Mouse (Mus musculus) telencephalon, adult 2 months (tissue): ENCODE measurements around the gene Sdk2.
A peak's percentile ranks its signal among the peaks of the same experiment; 100 is the strongest.

Experiments used
- DNase-seq: peaks from one replicate; pipeline ENCODE4 v3.0.0-alpha.2; 2011; ENCODE audit warnings: low read depth, low spot score

Sdk2 gene

DNA sequence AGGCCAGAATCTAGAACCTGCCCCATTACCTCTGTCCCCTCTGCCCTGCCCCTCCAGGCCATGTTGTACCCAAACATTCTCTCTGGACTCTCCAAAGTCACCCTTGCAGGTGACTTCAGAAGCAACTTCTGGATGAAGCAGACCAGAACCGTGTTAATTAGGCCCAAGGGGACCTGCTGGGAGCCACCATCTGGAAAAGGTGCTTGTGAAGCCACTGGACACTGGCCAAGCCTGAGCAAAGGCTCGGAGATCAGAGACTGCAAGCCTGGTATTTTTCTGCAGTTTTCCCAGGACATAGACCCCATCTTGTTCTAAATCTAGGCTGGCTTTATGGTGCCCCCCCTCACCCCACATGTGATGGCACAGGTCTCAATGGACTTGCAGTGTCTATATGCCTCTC is 138.0 kb downstream of the Sdk2 start:
- no peak for DNase-seq

DNA sequence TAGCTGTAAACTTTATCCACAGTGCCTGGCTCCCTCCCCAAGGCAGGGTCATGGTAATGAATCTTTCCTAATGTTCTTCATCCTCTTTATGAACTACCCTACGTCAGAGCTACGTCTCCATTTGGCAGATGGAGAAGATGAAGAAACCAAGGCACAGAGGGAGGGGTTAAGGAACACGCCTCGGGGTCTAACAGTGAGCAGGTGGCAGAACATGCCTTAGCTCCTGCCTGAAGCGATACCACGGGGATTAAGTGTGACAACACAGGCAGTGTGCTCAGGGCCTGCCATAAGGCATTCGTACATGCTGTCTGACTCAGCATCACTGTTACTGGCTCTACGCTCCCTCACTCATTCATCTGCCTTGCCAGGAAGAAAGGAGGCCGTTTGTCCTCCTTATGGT is 138.6 kb downstream of the Sdk2 start:
- DNase-seq: peak; percentile 60

GRCm38 (mm10) chr11:113927826-113928225 is 139.0 kb downstream of the Sdk2 start:
- no peak for DNase-seq

- peak; percentile 96 for DNase-seq
Observed at GRCm38 (mm10) chr11:113927231-113927630, 139.6 kb downstream of the Sdk2 start.

DNA sequence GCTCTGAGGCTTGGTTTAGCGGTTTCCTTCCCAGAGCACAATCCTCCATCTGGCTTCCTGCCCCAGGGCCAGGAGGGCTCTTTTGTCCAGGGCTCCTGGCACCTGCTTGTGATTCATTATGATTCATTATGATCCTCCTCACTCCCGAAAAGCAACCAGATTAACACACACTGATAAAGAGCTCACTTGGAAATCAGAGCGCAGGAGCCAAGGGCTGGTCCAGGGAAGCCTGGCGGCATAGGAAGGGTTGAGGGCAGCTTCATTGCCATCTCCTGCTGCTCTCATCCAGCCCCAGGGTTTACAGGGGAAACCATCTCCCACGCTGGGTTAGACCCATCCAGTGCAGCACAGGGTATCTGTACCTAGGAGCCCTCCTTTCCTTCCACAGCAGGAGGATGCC is 143.7 kb downstream of the Sdk2 start:
- no peak for DNase-seq

DNA sequence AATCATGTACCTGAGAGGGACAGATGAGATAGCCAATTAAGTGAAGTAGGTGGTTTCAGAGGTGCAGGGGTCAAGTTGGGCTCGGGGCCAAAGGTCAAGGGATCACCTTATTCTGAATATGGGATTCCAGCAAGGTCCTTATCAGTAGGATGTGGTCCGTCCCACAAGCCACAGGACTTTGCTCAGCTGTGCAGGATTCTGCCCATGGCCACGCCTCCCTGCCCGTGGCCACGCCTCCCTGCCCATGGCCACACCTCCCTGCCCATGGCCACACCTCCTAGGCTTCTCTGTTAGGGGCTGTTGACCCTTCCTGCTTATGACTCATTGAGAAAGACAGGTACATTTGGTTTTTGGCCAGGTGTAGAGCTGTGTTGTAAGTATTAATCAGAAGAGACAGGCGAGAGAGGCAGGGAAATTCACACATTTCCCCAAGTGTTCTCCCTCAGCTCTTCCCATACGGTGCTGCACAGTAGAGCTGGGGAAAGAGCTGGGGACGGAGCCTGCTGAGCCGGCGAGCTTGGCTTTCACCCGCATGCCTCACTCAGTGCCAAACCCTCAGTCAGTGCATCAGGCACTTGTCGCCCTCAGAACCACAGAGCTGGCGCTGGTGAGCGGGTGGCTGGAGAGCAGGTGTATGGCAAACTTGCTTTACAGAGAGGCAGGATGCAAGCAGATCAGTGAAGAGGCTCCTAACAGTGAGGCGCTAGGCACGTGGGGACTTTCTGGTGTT is 163.6 kb downstream of the Sdk2 start:
- DNase-seq: no peak

DNA sequence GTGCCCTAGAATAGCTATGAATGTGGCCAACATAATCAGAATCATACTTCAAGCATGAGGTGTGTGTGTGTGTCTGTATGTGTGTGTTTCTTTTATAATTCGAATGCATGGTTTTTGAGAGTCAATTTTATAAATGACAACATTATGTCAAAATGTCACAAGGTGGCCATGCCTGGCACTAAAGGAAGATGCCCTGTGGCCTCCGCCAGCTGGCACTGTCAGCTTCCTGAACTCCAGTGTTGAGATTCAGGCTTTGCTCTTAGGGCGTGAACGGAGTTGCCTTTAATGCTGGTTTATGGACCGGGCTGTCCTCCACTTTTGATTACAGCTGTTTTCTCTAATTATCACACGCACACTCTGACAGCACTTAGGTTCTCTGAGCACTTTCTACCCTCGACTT is 164.9 kb downstream of the Sdk2 start:
- DNase-seq: no peak

- DNase-seq: no peak
Observed at GRCm38 (mm10) chr11:113898671-113899070, 168.2 kb downstream of the Sdk2 start.

- no peak for DNase-seq
Observed at GRCm38 (mm10) chr11:113896006-113896405, 170.8 kb downstream of the Sdk2 start.

DNA sequence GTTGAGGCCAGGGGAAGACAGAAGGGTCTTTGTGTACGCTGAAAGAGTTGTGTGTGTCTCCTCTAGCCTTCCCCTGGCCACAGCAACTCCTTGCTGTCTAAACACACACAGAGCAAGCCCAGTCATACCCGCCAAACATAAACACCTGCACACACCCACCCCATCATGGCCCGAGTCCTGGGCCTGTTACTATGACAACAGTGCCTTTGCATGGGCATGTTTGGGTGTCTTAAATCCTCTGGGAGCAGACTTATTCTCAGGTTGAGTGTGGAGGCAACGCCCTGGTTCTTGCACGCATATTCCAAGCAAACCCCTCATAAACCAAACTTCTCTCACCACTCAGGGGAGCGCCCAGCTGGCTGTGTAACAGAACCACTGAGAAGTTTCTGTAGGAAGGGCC is 173.9 kb downstream of the Sdk2 start:
- DNase-seq: no peak

DNA sequence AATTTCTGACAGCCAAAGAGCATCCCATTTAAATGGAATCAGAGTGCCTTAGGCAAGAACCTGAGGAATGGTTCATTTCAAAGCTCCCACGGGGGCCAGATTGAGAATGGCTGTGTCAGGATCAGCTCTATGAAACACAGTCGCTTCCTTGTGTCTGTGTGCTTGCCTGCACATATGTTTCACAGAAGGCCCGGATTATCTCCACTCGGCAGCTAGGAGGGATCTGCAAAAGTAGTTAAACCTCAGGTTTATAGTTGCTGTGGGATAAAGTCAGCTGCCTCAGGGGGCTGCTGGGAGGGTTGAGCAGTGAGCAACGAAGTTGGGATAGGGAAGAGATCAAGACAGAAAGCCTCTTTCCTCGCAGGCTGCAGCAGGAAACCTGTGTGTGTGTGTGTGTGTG is 174.8 kb downstream of the Sdk2 start:
- no peak for DNase-seq

GRCm38 (mm10) chr11:113888156-113888750 is 178.6 kb downstream of the Sdk2 start:
- DNase-seq: no peak

DNA sequence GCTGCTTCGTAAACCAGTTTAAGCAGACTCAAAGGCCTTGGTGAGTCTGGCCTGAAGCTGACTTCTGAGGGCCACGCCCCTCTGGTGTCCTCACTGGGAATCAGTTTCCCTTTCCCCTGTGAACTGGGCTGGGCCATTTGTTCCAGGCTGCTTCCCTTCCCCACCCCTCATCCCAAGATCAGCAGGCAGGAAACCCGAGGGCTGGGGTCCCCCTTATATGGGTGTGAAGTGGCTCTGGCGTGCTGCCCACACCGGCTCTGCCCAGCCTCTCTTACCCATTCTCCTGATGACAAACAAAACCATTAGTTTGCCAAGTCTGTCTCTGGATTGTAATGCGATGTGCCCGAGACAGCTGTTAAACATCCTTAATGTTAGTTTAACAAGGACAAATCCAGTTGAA is 180.5 kb downstream of the Sdk2 start:
- no peak for DNase-seq

DNA sequence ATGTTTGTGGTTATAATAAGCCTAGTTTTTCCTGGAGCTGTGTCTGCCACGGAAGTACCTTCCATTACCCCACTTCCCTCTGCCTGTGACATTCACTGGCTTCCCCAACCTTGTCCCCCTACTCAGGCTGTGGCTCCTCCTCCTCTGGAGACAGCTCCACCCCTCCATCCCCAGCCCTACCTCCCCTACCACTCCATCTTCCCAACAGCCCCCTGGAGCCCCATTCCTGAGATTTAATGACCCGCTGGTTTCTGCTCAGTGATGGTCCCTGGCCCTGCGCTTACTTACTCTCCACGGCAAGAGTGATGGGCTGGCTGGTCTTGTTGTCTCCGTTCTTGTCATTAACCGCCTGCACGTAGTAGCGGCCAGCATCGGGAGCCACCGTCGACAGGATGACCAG is 181.9 kb downstream of the Sdk2 start:
- no peak for DNase-seq

DNA sequence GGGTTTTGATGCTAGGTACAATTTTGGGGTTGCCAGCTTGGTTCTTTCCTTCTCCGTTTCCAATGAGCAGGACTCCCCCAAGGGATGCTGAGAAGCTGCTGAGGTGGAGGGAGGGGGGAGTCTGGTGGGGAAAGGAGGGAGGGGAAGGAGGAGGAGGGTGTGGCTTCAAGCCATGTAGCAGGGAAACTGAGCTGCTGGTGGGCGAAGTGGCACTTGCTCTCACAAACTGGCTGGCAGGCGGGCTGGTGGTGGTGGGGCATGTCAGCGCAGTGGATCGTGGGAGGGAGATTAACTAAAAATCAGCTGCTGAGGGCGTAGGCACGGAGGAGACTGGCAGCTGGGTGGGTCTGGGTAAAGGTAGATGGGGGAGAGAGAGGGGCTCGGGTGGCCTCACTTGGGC is 183.8 kb downstream of the Sdk2 start:
- peak; percentile 83 for DNase-seq

GRCm38 (mm10) chr11:113881864-113882263 is 185.0 kb downstream of the Sdk2 start:
- no peak for DNase-seq

DNA sequence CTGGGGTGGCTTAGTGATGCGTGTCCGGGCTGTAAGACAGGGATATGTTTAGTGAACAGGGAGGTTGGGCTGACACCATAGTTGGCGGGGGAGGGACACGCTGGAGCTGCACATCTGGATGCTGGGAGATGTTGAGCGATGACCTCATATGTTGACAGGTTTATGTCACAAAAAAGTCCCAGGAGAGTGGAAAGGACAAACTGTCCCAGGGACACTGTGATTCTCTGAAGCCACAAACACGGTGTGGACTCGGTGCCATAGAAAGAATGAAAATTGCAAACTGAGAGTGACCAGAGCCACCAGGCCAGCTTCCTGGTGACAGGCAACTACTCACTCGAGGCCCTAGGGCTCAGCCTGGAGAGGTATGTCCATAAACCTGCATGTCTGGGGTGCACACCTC is 199.8 kb downstream of the Sdk2 start:
- DNase-seq: no peak

GRCm38 (mm10) chr11:113865627-113866026 is 201.2 kb downstream of the Sdk2 start:
- DNase-seq: peak; percentile 28

GRCm38 (mm10) chr11:113863408-113863807 is 203.4 kb downstream of the Sdk2 start:
- DNase-seq: no peak

DNA sequence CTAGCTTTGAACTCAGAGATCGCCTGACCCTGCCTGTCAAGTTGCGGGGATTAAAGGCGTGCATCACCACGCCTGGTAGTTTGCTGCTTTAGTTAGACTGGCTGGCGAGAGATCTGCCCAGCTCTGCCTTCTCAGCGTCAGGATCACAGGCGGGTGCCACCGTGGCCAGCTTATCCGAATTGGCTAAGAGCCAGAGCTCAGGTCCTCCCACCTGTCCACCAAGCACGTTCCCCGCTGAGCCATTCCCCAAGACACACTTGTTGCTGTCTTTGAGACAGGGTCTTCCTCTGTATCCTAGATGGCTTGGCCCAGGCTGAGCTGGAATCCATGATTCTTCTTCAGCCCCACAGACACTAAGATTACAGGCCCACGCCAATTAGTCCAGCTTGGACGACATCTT is 211.2 kb downstream of the Sdk2 start:
- no peak for DNase-seq

DNA sequence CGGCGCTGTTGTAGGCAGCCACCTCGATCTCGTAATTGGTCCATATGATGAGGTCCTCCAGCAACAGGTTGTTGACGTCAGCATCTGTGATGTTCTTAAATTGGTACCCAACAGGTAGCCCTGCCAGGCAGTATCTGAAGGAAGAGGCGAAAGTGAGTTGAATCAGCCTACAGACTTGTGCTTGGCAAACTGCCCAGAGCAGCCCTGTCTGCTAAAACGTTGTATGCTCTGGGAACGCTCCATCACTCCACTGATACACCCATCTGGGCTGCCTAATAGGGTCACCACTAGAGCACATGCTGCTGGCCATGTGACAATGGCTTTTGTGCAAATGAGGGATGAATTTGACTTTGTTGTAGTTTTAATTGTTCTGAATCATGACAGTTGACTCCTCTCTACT is 215.1 kb downstream of the Sdk2 start:
- DNase-seq: peak; percentile 60

- no peak for DNase-seq
Observed at GRCm38 (mm10) chr11:113849322-113849721, 217.5 kb downstream of the Sdk2 start.

DNA sequence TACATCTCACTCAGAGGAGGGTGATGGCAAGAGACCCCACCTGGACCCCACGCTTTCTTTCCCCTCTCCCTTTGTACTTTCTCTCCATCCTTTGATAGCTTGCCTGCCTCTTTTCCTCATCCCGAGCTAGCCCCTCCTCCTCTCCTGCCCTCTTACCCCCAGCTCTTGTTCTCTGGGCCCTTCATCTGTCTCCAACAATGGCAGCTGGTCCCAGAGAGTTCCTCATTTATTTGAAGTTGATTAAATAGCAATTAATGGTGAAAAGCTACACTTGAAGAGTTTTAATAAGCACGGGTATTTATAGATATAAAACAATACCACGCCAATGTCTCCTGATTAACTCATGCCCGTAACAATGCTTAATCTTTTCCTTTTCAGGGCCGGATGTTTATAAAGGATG is 222.9 kb downstream of the Sdk2 start:
- DNase-seq: no peak

GRCm38 (mm10) chr11:113842879-113843278 is 224.0 kb downstream of the Sdk2 start:
- DNase-seq: peak; percentile 15
